Mouse (Mus musculus): Measurements from ENCODE around the gene 6030458C11Rik. TPM values are rescaled to one million over a fixed set of nuclear protein-coding genes. Genes with fewer than 3 reads are reported as not detected.

The 6030458C11Rik gene
- polyA plus RNA-seq, 1 experiment, result 27.9 TPM

DNA sequence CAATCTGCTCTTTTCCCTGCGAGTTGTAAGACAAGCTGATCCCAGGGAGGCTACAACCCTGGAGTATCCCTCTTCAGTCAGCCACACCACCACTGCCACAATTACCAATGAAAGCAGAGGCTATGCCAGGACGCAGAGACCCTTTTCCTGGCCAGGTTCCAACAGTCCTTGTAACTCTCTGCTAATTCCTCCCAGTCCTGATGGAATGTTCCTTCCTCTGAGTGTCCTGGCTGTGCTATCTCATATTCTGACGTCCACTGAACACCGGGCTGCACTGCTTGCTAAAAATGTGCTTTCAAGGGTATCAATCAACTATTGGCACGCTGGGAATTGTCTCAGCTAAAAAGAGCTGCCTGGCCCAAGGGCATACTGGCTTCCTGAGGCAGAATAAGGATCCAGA lies 66.0 kb downstream of the 6030458C11Rik start:
- TF ChIP-seq CTCF (IDR thresholded peaks at IDR 0.05; ENCODE audit: borderline replicate concordance, extremely low read depth, insufficient read depth, insufficient read length) (no peak), POLR2A (IDR thresholded peaks at IDR 0.05; ENCODE audit: borderline replicate concordance, extremely low read depth, insufficient read depth, insufficient read length, poor library complexity, severe bottlenecking) (no peak)
- DNase-seq (ENCODE audit: low read depth), result peak; percentile 37

Other genes starting within 250 kb of the 6030458C11Rik start
- gene Pdzd2, start 84.7 kb downstream of the 6030458C11Rik start, polyA plus RNA-seq (2012; rRNA removed), result 3.6 and 7.7 TPM in 2 replicates
- 29.0 and 57.1 TPM in 2 replicates for gene Drosha, start 166 bp upstream of the 6030458C11Rik start, polyA plus RNA-seq (2012; rRNA removed)